In genomic region chr14:56885308-56885771, GRCm38 (mm10) we compare ENCODE assay signal across 8 mouse cellular contexts. TPM values are rescaled to one million over a fixed set of nuclear protein-coding genes. Genes with fewer than 3 reads are reported as not detected.
DNase-seq lines count a peak whose midpoint lies in the region; ATAC-seq lines count a peak whose summit lies in the region.

No protein-coding gene starts in this region.

- under 1% methylated on average over 36 of the region's 36 CpGs for WGBS in hindbrain, embryonic 12.5 days

- peak overlapping the region; percentile 94 for H3K27ac ChIP-seq in hindbrain, embryonic 12.5 days

- H3K4me2 ChIP-seq in hindbrain, embryonic 12.5 days (replicated peaks) = peak overlapping the region; percentile 61

- no peaks in the 10 kb centered on the region for H3K27me3 ChIP-seq in hindbrain, embryonic 12.5 days

- no peaks in the 10 kb centered on the region for H3K9me3 ChIP-seq in hindbrain, embryonic 12.5 days (replicated peaks)

- H3K9ac ChIP-seq in hindbrain, embryonic 12.5 days = peak overlapping the region; percentile 62

- peak; percentile 82 for DNase-seq in Muller cell, postnatal 12 days (ENCODE audit: inconsistent ontology term)
- DNase-seq in cerebellum, adult 9-10 months = peak; percentile 88
- DNase-seq in frontal cortex, postnatal 10 days (ENCODE audit: low spot score in 2 of 2) = peak; percentile 79 to 81
- DNase-seq in layer of hippocampus, postnatal 14 days (ENCODE audit: low spot score in 2 of 2) = peak; percentile 83 to 90
- peak; percentile 92 for DNase-seq in lung, postnatal 10 days
- DNase-seq in ovary, postnatal 14 days (ENCODE audit: low spot score) = peak; percentile 70
- peak; percentile 84 to 86 for DNase-seq in thymus, postnatal 10 days (ENCODE audit: low spot score in 2 of 2)

- H3K4me3 ChIP-seq in hindbrain, embryonic 12.5 days = peak overlapping the region; percentile 57

- peaks cover 20% of the 10 kb centered on the region for H3K4me1 ChIP-seq in hindbrain, embryonic 12.5 days

- H3K36me3 ChIP-seq in hindbrain, embryonic 12.5 days = peaks cover 8% of the 10 kb centered on the region; the same call in 1 of the 2 replicates

- ATAC-seq in hindbrain, embryonic 12.5 days (ENCODE audit: low FRiP score) = peak; percentile 38

RNA-seq across cellular contexts. Expression of gene Zmym2, which starts 1.1 kb away (rescaled TPM):
- polyA plus RNA-seq in hindbrain, embryonic 12.5 days (2016; fragmentation: Nextera tagmentation; extraction: Ambion mirVana) = 89.1 and 89.5 TPM in 2 replicates
- 10 to 100 TPM; 88.0 to 91.7 TPM for total RNA-seq in layer of hippocampus, postnatal 14 days (2021)

Comparison
In these comparisons a context has a peak if more than half of its experiments do, and no peak if none do; other contexts are left out.
1. Peak in every context shown above with its lines: DNase-seq, ATAC-seq, H3K4me3 ChIP-seq and H3K27ac ChIP-seq.